Mouse (Mus musculus) ES-CJ7 (cell line): ENCODE data around the gene Cnr2.

ENCODE experiments used
- DNase-seq: peaks from one replicate; pipeline ENCODE4 v3.0.0; 2011; ENCODE audit warnings: low read depth, low spot score

Cnr2 gene

GRCm38 (mm10) chr4:135875991-135876582 is 19.1 kb upstream of the Cnr2 start:
- peak; percentile 50 for DNase-seq

GRCm38 (mm10) chr4:135876583-135877020 is 18.6 kb upstream of the Cnr2 start:
- DNase-seq: peak; percentile 81

- no peak for DNase-seq
Measured at GRCm38 (mm10) chr4:135877742-135878141, 17.5 kb upstream of the Cnr2 start.

- DNase-seq: no peak
Measured at GRCm38 (mm10) chr4:135879021-135879420, 16.2 kb upstream of the Cnr2 start.

DNA sequence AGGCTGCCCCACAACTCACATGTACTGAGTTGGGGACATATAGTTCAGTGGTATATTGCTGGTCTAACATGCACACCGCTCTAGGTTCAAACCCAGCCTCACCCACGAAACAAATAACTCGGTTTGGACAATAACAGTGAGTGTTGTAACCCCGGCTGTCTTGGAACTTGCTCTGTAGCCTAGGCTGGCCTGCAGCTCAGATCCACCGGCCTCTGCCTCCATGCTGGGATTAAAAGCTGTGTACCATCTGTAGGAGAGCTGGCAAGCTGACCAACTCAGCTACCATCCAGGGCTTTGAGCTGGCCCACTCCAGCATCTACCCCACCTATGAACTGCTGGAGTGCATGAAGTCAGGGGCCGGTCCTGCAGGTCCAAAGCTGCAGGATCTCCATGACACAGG is 15.2 kb upstream of the Cnr2 start:
- DNase-seq: no peak

- no peak for DNase-seq
Measured at GRCm38 (mm10) chr4:135880576-135880975, 14.6 kb upstream of the Cnr2 start.

DNA sequence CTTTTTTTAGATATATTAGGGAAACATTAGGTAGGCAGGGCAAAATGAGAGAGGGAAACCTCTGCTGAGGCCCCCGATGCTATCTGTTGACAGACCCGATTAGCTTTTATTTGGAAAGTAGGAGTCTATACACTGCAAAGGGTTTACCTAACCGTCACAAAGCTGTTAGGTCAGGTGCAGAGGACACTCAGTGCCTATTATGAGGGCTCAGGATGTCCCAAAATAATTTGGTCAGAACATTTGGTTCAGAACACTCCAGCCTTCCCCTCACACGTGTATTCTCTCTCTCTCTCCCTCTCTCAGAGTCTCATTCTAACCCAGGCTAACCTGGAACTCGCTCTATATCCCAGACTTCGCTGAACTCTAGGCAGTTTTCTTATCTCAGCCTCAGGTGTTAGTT is 13.2 kb upstream of the Cnr2 start:
- no peak for DNase-seq

GRCm38 (mm10) chr4:135883401-135883851 is 11.8 kb upstream of the Cnr2 start:
- no peak for DNase-seq

GRCm38 (mm10) chr4:135883881-135884516 is 11.2 kb upstream of the Cnr2 start:
- no peak for DNase-seq

DNA sequence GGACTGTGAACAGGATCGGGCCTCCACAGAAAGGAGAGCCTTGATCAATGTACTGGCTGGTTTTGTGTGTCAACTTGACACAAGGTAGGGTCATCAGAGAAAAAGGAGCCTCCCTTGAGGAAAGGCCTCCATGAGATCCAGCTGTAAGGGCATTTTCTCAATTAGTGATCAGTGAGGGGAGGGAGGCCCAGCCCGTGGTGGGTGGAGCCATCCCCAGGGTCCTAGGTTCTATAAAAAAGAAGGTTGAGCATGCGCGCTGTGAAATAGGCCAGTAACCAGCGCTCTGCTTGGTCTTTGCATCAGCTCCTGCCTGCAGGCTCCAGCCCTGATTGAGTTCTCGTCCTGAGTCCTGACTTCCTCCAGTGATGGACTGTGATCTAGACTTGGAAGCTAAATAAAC is 10.7 kb upstream of the Cnr2 start:
- no peak for DNase-seq

DNA sequence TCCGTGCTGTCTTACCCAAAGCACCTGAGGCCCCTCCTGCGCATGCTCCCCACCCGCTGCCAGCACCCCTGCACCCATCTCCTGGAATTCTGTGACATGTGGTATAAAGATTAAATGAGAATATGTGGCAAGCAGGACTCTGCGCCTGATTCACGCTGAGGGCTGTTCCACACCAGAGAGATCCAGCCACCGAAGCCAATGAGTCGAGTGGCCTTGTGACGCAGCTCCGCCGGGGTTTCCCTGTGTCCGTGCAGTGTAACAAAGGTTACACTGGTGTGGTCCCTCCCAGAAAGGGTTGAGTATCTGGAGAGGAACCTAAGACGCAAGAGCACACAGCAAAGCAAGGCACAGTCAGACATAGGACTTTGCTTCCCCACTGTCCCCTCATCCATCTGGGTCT is 9.5 kb upstream of the Cnr2 start:
- no peak for DNase-seq

GRCm38 (mm10) chr4:135886184-135886583 is 9.0 kb upstream of the Cnr2 start:
- no peak for DNase-seq

- DNase-seq: peak; percentile 29
Measured at GRCm38 (mm10) chr4:135888448-135889057, 6.6 kb upstream of the Cnr2 start.

DNA sequence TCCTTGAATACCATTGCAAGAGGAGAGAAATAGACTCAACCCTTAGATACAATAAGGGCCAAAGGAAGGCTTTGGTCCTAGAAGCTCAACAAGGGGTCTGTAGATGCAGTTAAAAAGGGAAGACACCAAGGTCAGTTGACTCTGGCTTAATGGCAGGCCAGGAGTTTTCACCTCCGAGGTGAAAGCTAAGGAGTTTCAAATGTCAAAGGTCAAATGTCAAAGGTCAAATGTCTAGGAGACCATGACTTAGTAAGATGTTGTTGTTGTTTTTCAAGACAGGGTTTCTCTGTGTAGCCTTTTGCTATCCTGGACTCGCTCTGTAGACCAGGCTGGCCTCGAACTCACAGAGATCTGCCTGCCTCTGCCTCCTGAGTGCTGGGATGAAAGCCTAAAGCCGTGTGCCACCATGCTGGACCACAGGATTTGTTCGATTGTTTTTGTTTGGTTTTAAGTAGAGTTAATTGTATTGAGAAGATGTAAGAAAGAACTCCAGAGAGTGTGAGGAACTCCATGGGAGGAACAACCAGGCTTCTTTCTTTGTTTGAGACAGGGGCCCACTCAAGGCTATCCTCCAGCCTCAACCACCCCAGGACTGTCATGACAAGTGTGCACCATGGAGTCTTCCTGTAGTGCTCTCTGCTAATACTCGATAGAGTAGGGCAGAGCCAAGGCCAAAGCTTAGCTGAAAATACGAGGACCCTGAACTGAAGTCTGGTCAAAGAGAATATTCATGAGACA is 5.9 kb upstream of the Cnr2 start:
- DNase-seq: peak; percentile 67

DNA sequence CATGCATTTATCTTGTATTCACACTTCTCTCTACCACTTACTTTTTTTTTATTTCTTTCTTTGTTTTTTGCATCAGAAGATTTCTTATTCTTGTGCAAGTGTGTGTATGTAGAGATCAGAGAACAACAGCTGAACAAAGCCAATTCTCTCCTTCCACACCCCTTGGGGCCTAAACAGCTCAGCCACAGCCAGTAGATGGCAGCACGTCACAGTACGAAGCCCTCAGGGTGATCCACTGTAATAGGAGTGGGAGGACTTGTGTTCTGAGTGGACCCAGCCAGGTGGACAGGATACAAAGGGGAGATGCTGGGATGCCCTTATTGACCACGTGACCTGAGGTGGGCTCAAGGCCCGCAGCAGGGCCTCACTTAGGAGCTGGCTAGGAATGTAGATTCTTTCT is 5.3 kb upstream of the Cnr2 start:
- peak; percentile 74 for DNase-seq

GRCm38 (mm10) chr4:135891539-135891938 is 3.7 kb upstream of the Cnr2 start:
- no peak for DNase-seq

DNA sequence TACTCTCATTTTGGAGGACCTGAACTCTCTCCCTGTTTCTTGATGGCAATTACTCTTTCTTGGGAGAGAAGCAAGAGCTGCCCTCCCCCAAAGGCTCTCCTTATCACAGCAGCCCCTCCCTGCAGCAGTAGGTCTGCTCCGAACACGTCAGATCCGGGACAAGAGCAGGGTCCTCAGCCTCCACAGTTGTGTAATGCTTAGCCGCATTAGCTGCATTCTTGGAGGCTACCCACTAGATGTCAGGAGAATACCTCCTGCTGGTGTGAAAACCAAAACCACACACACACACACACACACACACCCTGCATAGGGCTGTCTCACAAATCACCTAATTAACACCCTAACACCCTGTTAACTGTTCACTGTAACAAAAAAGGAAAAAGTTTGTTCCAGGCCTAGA is 2.3 kb upstream of the Cnr2 start:
- no peak for DNase-seq

- DNase-seq: no peak
Measured at GRCm38 (mm10) chr4:135896157-135896556, 963 bp downstream of the Cnr2 start.

GRCm38 (mm10) chr4:135898380-135899049 is 3.3 kb downstream of the Cnr2 start:
- DNase-seq: peak; percentile 70

DNA sequence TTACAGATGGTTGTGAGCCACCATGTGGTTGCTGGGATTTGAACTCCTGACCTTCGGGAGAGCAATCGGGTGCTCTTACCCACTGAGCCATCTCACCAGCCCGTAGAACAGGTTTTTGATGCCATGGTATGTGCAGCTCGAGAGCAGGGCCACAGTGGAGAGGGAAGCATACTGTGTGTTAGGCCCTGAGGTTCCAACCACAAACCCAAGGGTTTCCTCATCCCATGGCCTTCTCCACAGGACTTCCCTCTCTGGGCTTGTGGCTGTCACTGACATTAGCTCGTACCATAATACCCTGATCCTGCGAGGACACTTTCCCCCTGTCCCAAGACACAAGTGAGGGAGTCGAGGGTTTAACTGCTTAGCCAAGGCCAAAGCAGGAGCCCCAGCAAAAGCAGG is 3.9 kb downstream of the Cnr2 start:
- DNase-seq: no peak

DNA sequence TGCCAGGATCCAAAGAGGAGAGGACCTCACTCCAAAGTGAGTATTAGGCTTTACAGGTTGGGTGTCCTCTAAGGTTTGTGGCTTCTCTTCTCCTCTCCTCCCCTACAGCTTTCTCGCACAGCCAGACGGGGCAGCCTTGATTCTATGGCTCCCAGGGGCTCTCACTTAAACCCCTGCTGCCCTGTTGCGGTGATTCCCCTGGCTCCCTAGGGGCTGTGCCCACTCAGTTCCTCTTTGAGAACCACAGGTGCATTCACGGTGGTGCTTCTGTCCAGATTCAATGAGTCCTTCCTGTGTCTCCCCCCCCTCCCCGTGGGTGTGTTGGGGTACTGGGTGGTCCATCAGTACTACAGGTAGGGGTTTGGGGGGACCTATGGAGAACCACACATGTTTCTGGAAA is 4.8 kb downstream of the Cnr2 start:
- DNase-seq: no peak
